Mouse (Mus musculus): ENCODE measurements around the gene Gzmn. TPM values are rescaled to one million over a fixed set of nuclear protein-coding genes. Genes with fewer than 3 reads are reported as not detected.
"Not testable (repeated sequence)": the region's sequence is repeated elsewhere in the genome, so short reads cannot be mapped to it uniquely, and the experiment has no call there.

Gzmn gene
- polyA plus RNA-seq, 1 experiment from 2014 or later: not detected

DNA sequence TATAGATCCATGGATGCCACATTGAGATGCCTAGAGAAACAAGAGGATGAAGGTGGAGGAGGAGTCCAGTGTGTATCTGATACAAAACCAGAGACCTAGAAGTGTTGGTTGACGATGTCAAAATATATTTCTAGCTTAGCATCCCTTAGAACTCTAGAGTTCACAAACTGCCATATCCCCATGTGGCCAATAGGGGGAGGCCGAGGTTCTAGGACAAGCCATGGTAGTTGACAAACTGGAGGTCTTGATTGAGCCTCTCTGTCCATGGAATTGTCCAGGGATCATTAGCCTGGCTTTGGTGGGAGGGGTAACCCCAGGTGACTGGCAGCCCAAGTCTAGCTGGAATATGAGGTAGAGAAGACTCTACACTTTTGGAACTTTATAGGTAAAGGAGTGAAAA lies 19.1 kb downstream of the Gzmn start:
- no peaks in the 10 kb centered on the region for H3K27me3 ChIP-seq
- no peak overlapping the region for H3K9ac ChIP-seq
- H3K27ac ChIP-seq: no peak overlapping the region
- H3K4me3 ChIP-seq: no peak overlapping the region
- ATAC-seq (ENCODE audit: low FRiP score, low read depth): no peak
- H3K4me1 ChIP-seq: no peaks in the 10 kb centered on the region
- H3K36me3 ChIP-seq: no peaks in the 10 kb centered on the region
- H3K9me3 ChIP-seq: no peaks in the 10 kb centered on the region
- H3K4me2 ChIP-seq (replicated peaks): no peak overlapping the region
- 63% methylated on average over 2 of the region's 2 CpGs for WGBS

DNA sequence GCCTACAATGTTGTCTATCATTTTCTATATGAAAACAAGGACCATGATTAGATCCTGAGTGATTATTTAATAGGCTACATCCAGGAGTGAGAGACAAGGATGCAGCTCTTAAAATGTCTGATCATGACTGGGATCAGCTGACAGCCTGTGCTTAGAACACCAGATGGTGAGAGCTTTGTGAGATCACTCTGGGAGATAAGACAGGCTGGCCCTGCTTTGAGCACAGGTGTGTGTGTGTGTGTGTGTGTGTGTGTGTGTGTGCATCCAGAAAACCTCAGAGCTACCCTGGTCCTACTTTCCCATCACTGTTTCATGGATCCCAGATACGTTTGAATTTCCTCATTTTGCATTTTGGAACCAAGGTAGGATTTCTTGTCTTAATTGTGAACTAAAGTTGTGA lies 40.7 kb downstream of the Gzmn start:
- H3K4me2 ChIP-seq (replicated peaks); H3K4me1 ChIP-seq; H3K9me3 ChIP-seq; H3K9ac ChIP-seq; H3K36me3 ChIP-seq; H3K27ac ChIP-seq; H3K4me3 ChIP-seq; ATAC-seq (ENCODE audit: low FRiP score, low read depth); H3K27me3 ChIP-seq: not testable (repeated sequence)
- 83% methylated on average over 1 of the region's 1 CpGs for WGBS

GRCm38 (mm10) chr14:56132508-56132907 lies 41.9 kb downstream of the Gzmn start, which contains the start of gene Gzmd:
Gene Gzmd (minus strand): TSS chr14:56132608.
- 78% methylated on average over 2 of the region's 2 CpGs for WGBS
- H3K4me1 ChIP-seq: not testable (repeated sequence)

DNA sequence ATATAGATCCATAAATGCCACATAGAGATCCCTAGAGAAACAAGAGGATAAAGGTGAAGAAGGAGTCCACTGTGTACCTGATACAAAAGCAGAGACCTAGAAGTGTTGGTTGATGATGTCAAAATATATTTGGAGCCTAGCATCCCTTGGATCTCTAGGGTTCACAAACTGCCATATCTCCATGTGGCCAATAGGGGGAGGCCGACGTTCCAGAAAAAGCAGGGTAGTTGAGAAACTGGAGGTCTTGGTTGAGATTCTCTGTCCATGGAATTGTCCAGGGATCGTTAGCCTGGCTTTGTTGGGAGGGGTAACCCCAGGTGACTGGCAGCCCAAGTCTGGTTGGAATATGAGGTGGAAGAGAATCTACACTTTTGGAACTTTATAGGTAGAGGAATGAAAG lies 46.1 kb downstream of the Gzmn start:
- H3K36me3 ChIP-seq: no peaks in the 10 kb centered on the region
- no peak for ATAC-seq (ENCODE audit: low FRiP score, low read depth)
- H3K9ac ChIP-seq: no peak overlapping the region
- H3K4me3 ChIP-seq: no peak overlapping the region
- H3K27ac ChIP-seq: no peak overlapping the region
- H3K4me1 ChIP-seq: no peaks in the 10 kb centered on the region
- no peaks in the 10 kb centered on the region for H3K27me3 ChIP-seq
- 50% methylated on average over 3 of the region's 3 CpGs for WGBS
- no peak overlapping the region for H3K4me2 ChIP-seq (replicated peaks)
- H3K9me3 ChIP-seq: no peaks in the 10 kb centered on the region

More at GRCm38 (mm10) chr14:56132508-56132907, 41.9 kb downstream of the Gzmn start, which contains the start of gene Gzmd:
- ATAC-seq (ENCODE audit: low FRiP score, low read depth); H3K9me3 ChIP-seq; H3K4me3 ChIP-seq; H3K36me3 ChIP-seq; H3K9ac ChIP-seq; H3K27me3 ChIP-seq; H3K4me2 ChIP-seq (replicated peaks); H3K27ac ChIP-seq: not testable (repeated sequence)

- 82% methylated on average over 3 of the region's 3 CpGs for WGBS
- no peak overlapping the region for H3K27ac ChIP-seq
- H3K9me3 ChIP-seq: no peaks in the 10 kb centered on the region
- no peak overlapping the region for H3K4me3 ChIP-seq
- no peak for ATAC-seq (ENCODE audit: low FRiP score, low read depth)
- no peak overlapping the region for H3K9ac ChIP-seq
- no peaks in the 10 kb centered on the region for H3K27me3 ChIP-seq
- no peaks in the 10 kb centered on the region for H3K4me1 ChIP-seq
- H3K4me2 ChIP-seq (replicated peaks): no peak overlapping the region
- no peaks in the 10 kb centered on the region for H3K36me3 ChIP-seq
Measured at GRCm38 (mm10) chr14:56123516-56123915, 50.9 kb downstream of the Gzmn start.

DNA sequence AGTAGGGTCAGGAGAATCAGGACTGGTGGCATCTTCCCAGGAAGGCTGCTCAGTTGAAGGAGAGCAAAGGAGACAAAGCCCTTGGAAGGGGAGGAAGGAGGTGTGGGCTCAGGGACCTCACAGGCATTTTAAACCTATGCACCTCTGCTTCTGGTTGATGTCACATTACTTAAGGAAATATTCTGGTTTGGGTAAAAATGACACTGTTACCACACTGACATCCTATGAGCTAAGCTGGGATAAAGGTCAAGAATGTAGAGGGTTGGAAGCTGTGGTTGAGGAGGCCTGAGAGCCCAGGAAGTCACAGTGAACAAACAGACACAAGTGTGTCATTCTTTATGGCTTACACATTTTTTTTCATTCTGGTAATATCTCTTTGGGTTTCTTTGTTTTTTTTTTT lies 53.9 kb downstream of the Gzmn start, which contains the start of gene Gzme:
Gzme (minus strand) TSS at position 101 of the 400 bp plus-strand sequence.
- Histone ChIP-seq H3K9ac (no peak within 1 kb of the TSS), H3K4me2 (replicated peaks) (no peak within 1 kb of the TSS), H3K9me3 (no peaks in the 10 kb centered on the region), H3K27me3 (no peaks in the 10 kb centered on the region), H3K27ac (no peak within 1 kb of the TSS), H3K4me1 (no peaks in the 10 kb centered on the region), H3K4me3 (no peak within 1 kb of the TSS), H3K36me3 (no peaks in the 10 kb centered on the region)
- no peak for ATAC-seq (ENCODE audit: low FRiP score, low read depth)

Other genes with a start within 250 kb of the Gzmn start
- gene Cma1, start 229.9 kb downstream of the Gzmn start, polyA plus RNA-seq (2015; fragmentation: Nextera tagmentation; extraction: Ambion mirVana): 10.7 and 11.9 TPM in 2 replicates
- not detected in 2 replicates for gene Cma2, start 223.6 kb downstream of the Gzmn start, polyA plus RNA-seq (2015; fragmentation: Nextera tagmentation; extraction: Ambion mirVana)
- not detected in 2 replicates for gene Mcpt1, start 156.6 kb downstream of the Gzmn start, polyA plus RNA-seq (2015; fragmentation: Nextera tagmentation; extraction: Ambion mirVana)
- not detected in 2 replicates for gene Mcpt9, start 144.1 kb downstream of the Gzmn start, polyA plus RNA-seq (2015; fragmentation: Nextera tagmentation; extraction: Ambion mirVana)
- not detected in 2 replicates for gene Mcpt2, start 132.6 kb downstream of the Gzmn start, polyA plus RNA-seq (2015; fragmentation: Nextera tagmentation; extraction: Ambion mirVana)
- gene Mcpt4, start 112.3 kb downstream of the Gzmn start, polyA plus RNA-seq (2015; fragmentation: Nextera tagmentation; extraction: Ambion mirVana): 0.13 TPM in 1 of 2 replicates, not detected in the other
- 0.61 and 0.70 TPM in 2 replicates for gene Mcpt8, start 89.3 kb downstream of the Gzmn start, polyA plus RNA-seq (2015; fragmentation: Nextera tagmentation; extraction: Ambion mirVana)
- gene Ctsg, start 72.0 kb downstream of the Gzmn start, polyA plus RNA-seq (2015; fragmentation: Nextera tagmentation; extraction: Ambion mirVana): 0.57 TPM in 1 of 2 replicates, not detected in the other
- gene Gzme, start 54.0 kb downstream of the Gzmn start, polyA plus RNA-seq (2015; fragmentation: Nextera tagmentation; extraction: Ambion mirVana): not detected in 2 replicates
- gene Gzmd, start 42.0 kb downstream of the Gzmn start, polyA plus RNA-seq (2015; fragmentation: Nextera tagmentation; extraction: Ambion mirVana): not detected in 2 replicates
- not detected in 2 replicates for gene Gzmg, start 15.0 kb downstream of the Gzmn start, polyA plus RNA-seq (2015; fragmentation: Nextera tagmentation; extraction: Ambion mirVana)
- not detected in 2 replicates for gene Gzmf, start 36.8 kb upstream of the Gzmn start, polyA plus RNA-seq (2015; fragmentation: Nextera tagmentation; extraction: Ambion mirVana)
- not detected in 2 replicates for gene Gzmc, start 60.1 kb upstream of the Gzmn start, polyA plus RNA-seq (2015; fragmentation: Nextera tagmentation; extraction: Ambion mirVana)
- gene Gzmb, start 87.7 kb upstream of the Gzmn start, polyA plus RNA-seq (2015; fragmentation: Nextera tagmentation; extraction: Ambion mirVana): 1.1 and 1.2 TPM in 2 replicates
- 0.26 and 0.43 TPM in 2 replicates for gene Atp12a, start 190.5 kb upstream of the Gzmn start, polyA plus RNA-seq (2015; fragmentation: Nextera tagmentation; extraction: Ambion mirVana)
- 1.3 and 1.4 TPM in 2 replicates for gene Rnf17, start 228.0 kb upstream of the Gzmn start, polyA plus RNA-seq (2015; fragmentation: Nextera tagmentation; extraction: Ambion mirVana)